Mouse (Mus musculus) megakaryocyte, embryonic 14.5 days (primary cell): ENCODE measurements at regions not wholly inside any gene's neighbourhood (a gene's known extent, or its start where the extent isn't known, plus 50 kb on each side); places are given as distances from the start of the nearest gene placed in this dataset.

Source experiments
- H3K27me3 ChIP-seq: replicated peaks from 2 replicates; pipeline ENCODE3; 2012; ENCODE audit warnings: inconsistent platforms
- H3K36me3 ChIP-seq: replicated peaks from 2 replicates; pipeline ENCODE3; 2012; ENCODE audit warnings: low read length, inconsistent platforms, mixed read lengths
- H3K4me1 ChIP-seq: 2 replicates; pipeline ENCODE4 v1.6.1; 2012; ENCODE audit warnings: inconsistent platforms
- H3K4me3 ChIP-seq: replicated peaks from 2 replicates; pipeline ENCODE3; 2012; ENCODE audit warnings: moderate library complexity, mild to moderate bottlenecking, inconsistent platforms
- H3K9me3 ChIP-seq: 2 replicates; pipeline ENCODE4 v1.6.1; 2012; ENCODE audit warnings: inconsistent platforms
- FLI1 ChIP-seq: IDR thresholded peaks from 2 replicates; pipeline ENCODE4 v1.6.1; 2012; ENCODE audit warnings: low read length, inconsistent platforms, mixed read lengths
- GATA1 ChIP-seq: IDR thresholded peaks from 3 replicates; pipeline ENCODE4 v1.6.1; 2012; ENCODE audit warnings: mixed read lengths, low read length, inconsistent platforms, borderline replicate concordance

- no peak for TF ChIP-seq GATA1
- no peak for TF ChIP-seq FLI1
- 0 out of 2 replicates have a peak, but pooled peaks cover 4% of the 10 kb centered on the region for H3K9me3 ChIP-seq
- no peaks in the 10 kb centered on the region for H3K4me1 ChIP-seq
- H3K27me3 ChIP-seq: no peaks in the 10 kb centered on the region
- H3K4me3 ChIP-seq: no peak overlapping the region
- H3K36me3 ChIP-seq: no peaks in the 10 kb centered on the region
These were observed 138.8 kb downstream of the Dhx15 start for GRCm38 (mm10) chr5:52051383-52052071.

DNA sequence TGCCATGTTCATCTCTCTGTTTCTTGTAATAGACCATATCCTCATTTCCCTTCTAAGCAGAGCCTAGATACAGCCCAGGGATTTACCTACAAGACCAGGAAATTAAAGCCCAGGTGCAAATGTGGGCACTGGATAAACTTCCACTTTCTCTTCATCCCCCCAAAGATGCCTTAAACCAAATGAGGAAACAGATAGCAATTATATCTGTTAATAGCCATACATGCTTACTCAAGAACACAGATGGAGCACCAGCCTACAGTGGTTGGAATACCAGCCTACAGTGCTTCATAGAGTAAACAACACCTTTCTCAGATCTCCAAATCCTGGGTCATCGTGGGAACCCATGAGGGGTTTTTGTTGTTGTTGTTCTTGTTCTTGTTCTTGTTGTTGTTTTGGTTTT, 141.5 kb downstream of the Dhx15 start:
- H3K36me3 ChIP-seq: no peaks in the 10 kb centered on the region
- H3K4me1 ChIP-seq: no peaks in the 10 kb centered on the region
- no peak overlapping the region for H3K4me3 ChIP-seq
- no peak for TF ChIP-seq GATA1
- no peak for TF ChIP-seq FLI1
- H3K27me3 ChIP-seq: peaks cover under 1% of the 10 kb centered on the region
- 0 out of 2 replicates have a peak, but pooled peaks cover 4% of the 10 kb centered on the region for H3K9me3 ChIP-seq

- H3K4me1 ChIP-seq: no peaks in the 10 kb centered on the region
- 0 out of 2 replicates have a peak, but pooled peaks cover 4% of the 10 kb centered on the region for H3K9me3 ChIP-seq
- TF ChIP-seq GATA1 (no peak), FLI1 (no peak)
- H3K36me3 ChIP-seq: no peaks in the 10 kb centered on the region
- no peak overlapping the region for H3K4me3 ChIP-seq
- peaks cover 2% of the 10 kb centered on the region for H3K27me3 ChIP-seq
These were observed 143.6 kb downstream of the Dhx15 start for GRCm38 (mm10) chr5:52046704-52047103.

DNA sequence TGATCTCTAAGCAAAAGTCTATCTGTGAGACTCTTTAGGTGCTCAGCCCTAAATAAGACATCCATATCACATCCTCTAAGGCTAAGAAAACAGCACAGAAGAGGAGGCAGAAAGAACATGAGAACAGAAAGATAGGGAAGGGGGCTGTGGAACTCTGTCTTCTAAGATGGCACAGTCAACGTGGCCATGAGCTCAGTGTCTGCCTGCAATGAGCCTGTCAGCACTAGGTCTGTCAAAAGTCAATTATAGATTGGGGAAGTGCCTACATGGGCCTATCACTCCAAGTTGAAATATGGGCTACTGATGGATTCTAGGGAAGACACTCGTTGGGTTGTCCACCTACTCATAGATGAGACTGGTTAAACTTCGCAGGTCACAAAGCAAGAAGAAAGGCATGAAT, 146.2 kb downstream of the Dhx15 start:
- no peaks in the 10 kb centered on the region for H3K4me1 ChIP-seq
- no peaks in the 10 kb centered on the region for H3K9me3 ChIP-seq
- H3K27me3 ChIP-seq: peaks cover 2% of the 10 kb centered on the region
- H3K4me3 ChIP-seq: no peak overlapping the region
- no peak for TF ChIP-seq GATA1
- no peak for TF ChIP-seq FLI1
- H3K36me3 ChIP-seq: no peaks in the 10 kb centered on the region

GRCm38 (mm10) chr5:52041447-52041846, 148.9 kb downstream of the Dhx15 start:
- H3K36me3 ChIP-seq: no peaks in the 10 kb centered on the region
- no peaks in the 10 kb centered on the region for H3K4me1 ChIP-seq
- H3K4me3 ChIP-seq: no peak overlapping the region
- no peak for TF ChIP-seq GATA1
- TF ChIP-seq FLI1: no peak
- H3K27me3 ChIP-seq: peaks cover 2% of the 10 kb centered on the region
- H3K9me3 ChIP-seq: no peaks in the 10 kb centered on the region

- Histone ChIP-seq H3K4me3 (no peak overlapping the region), H3K4me1 (no peaks in the 10 kb centered on the region), H3K27me3 (peaks cover 2% of the 10 kb centered on the region), H3K36me3 (no peaks in the 10 kb centered on the region), H3K9me3 (no peaks in the 10 kb centered on the region)
- no peak for TF ChIP-seq FLI1
- TF ChIP-seq GATA1: no peak
These were observed 149.6 kb downstream of the Dhx15 start for GRCm38 (mm10) chr5:52040427-52041312.

DNA sequence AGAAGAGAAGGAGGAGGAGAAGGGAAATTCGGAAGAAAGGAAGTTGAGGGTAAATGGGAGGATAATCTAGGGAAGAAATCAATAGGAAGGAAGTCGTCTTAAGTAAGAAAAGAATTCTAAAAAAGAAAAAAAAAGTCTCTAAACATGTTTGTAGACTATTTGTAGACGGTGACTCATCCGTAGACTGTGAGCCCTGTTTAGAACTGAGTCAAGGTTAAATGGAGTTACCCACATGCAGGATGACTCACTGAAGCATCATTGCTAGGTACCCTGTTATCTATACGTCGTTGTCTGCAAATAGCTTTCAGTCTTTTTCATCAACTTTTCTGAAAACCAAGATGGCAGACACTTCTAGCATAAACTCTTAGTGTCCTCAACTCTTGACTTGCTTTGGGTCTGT, 155.0 kb downstream of the Dhx15 start:
- no peaks in the 10 kb centered on the region for H3K9me3 ChIP-seq
- no peak overlapping the region for H3K4me3 ChIP-seq
- H3K36me3 ChIP-seq: no peaks in the 10 kb centered on the region
- H3K27me3 ChIP-seq: no peaks in the 10 kb centered on the region
- no peak for TF ChIP-seq FLI1
- no peaks in the 10 kb centered on the region for H3K4me1 ChIP-seq

GRCm38 (mm10) chr5:52027478-52027877, 162.8 kb downstream of the Dhx15 start:
- Histone ChIP-seq H3K36me3 (no peaks in the 10 kb centered on the region), H3K4me3 (no peak overlapping the region), H3K27me3 (no peaks in the 10 kb centered on the region), H3K9me3 (peaks cover 8% of the 10 kb centered on the region; the same call in 1 of the 2 replicates), H3K4me1 (no peaks in the 10 kb centered on the region)
- TF ChIP-seq GATA1 (no peak), FLI1 (no peak)

DNA sequence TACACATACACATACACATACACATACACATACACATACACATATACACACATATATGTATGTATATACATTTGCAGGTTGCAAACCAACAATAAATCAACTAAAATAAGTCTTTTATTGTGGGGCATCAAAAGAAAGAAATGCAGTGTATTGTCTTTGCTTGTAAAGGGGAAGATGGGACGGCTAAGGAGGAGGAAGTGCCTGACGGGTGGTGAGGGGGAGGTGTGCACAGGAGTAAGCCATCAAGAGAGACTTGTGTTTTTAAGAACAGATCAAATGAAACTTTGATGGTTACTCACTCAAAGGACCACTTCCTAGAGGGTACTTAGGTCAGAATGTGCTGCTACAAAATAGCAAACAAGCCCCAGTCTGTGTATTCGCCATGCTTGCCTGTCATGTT, 164.2 kb downstream of the Dhx15 start:
- H3K27me3 ChIP-seq: no peaks in the 10 kb centered on the region
- H3K36me3 ChIP-seq: no peaks in the 10 kb centered on the region
- TF ChIP-seq GATA1 (no peak), FLI1 (no peak)
- H3K4me3 ChIP-seq: no peak overlapping the region
- peaks cover 8% of the 10 kb centered on the region; the same call in 1 of the 2 replicates for H3K9me3 ChIP-seq
- no peaks in the 10 kb centered on the region for H3K4me1 ChIP-seq

DNA sequence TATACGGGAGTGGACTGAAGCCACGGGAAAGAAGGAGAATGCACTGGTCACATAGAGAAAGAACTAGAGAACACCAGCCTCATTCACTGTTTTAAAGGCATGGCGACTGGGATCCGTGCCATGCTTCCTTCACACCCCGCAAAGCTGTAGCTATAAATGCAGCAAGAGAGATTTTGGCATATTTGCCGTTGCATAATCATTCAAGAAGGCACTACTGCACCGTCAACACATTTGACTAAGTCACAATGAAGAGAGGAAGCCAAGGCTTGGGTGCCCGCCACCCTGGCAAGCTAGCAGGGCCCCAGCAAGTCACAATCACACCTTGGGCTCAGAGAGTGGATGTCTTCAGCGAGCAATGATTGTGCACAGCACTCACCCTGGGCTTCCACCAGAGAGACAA, 167.1 kb downstream of the Dhx15 start:
- Histone ChIP-seq H3K4me1 (no peaks in the 10 kb centered on the region), H3K4me3 (no peak overlapping the region), H3K27me3 (no peaks in the 10 kb centered on the region), H3K36me3 (no peaks in the 10 kb centered on the region), H3K9me3 (peaks cover 8% of the 10 kb centered on the region; the same call in 1 of the 2 replicates)
- TF ChIP-seq FLI1 (no peak), GATA1 (no peak)
